Mouse (Mus musculus) cerebellum, adult 9-11 months (tissue): Measurements from ENCODE around the gene Zfp606.

Source experiments
- DNase-seq: peaks from one replicate; pipeline ENCODE4 v3.0.0; 2022

Zfp606 gene

GRCm38 (mm10) chr7:12478158-12479008, at the start of gene Zfp606:
TSS of gene Zfp606 (plus strand) at chr7:12478293.
- DNase-seq, result peak; percentile 91

GRCm38 (mm10) chr7:12479009-12479346, 885 bp downstream of the Zfp606 start:
- no peak for DNase-seq

GRCm38 (mm10) chr7:12479525-12479924, 1.4 kb downstream of the Zfp606 start:
- no peak for DNase-seq

GRCm38 (mm10) chr7:12483771-12484170, 5.7 kb downstream of the Zfp606 start:
- DNase-seq, result no peak

- DNase-seq, result no peak
These were observed 7.9 kb downstream of the Zfp606 start for GRCm38 (mm10) chr7:12485956-12486355.

GRCm38 (mm10) chr7:12486691-12487090, 8.6 kb downstream of the Zfp606 start:
- DNase-seq, result no peak

GRCm38 (mm10) chr7:12510913-12511312, 32.8 kb downstream of the Zfp606 start:
- DNase-seq, result no peak

- no peak for DNase-seq
These were observed 34.1 kb downstream of the Zfp606 start, which contains the start of gene 2900092C05Rik for GRCm38 (mm10) chr7:12512217-12512616. TSS of gene 2900092C05Rik (plus strand) at chr7:12512517.
